Mouse (Mus musculus) kidney, embryonic 16.5 days (tissue): ENCODE measurements around the gene Supt3. TPM values are rescaled to one million over a fixed set of nuclear protein-coding genes. Genes with fewer than 3 reads are reported as not detected.
A peak's percentile ranks its signal among the peaks of the same experiment; 100 is the strongest.

Source experiments
- ATAC-seq: fragments of 200-750 bp; cut with Nextera tagmentation; 2 replicates; pipeline ENCODE4 v1.8.0; 2017; ENCODE audit warnings: moderate TSS enrichment; ENCODE audit not compliant: low FRiP score, low TSS enrichment
- H3K27ac ChIP-seq: fragments of 300-500 bp; sonication (generic); 2 replicates; pipeline ENCODE4 v1.5.1; 2014; ENCODE audit warnings: low read length
- H3K27me3 ChIP-seq: fragments of 300-500 bp; sonication (generic); 2 replicates; pipeline ENCODE4 v1.6.1; 2014; ENCODE audit warnings: low read length, control low read depth, mixed read lengths; ENCODE audit not compliant: insufficient read depth
- H3K36me3 ChIP-seq: fragments of 300-500 bp; sonication (generic); 2 replicates; pipeline ENCODE4 v1.6.1; 2014; ENCODE audit warnings: low read length, control low read depth, mixed read lengths; ENCODE audit not compliant: insufficient read depth
- H3K4me1 ChIP-seq: fragments of 300-500 bp; sonication (generic); 2 replicates; pipeline ENCODE4 v1.6.1; 2014; ENCODE audit warnings: low read length, control low read depth, mixed read lengths; ENCODE audit not compliant: insufficient read depth
- H3K4me2 ChIP-seq: fragments of 300-500 bp; sonication (generic); replicated peaks from 2 replicates; pipeline ENCODE4 v1.6.1; 2014; ENCODE audit warnings: low read depth, low read length
- H3K4me3 ChIP-seq: fragments of 300-500 bp; sonication (generic); 2 replicates; pipeline ENCODE4 v1.5.1; 2014; ENCODE audit warnings: mild to moderate bottlenecking, low read length
- H3K9ac ChIP-seq: fragments of 300-500 bp; sonication (generic); replicated peaks from 2 replicates; pipeline ENCODE4 v1.6.1; 2014; ENCODE audit warnings: low read length
- H3K9me3 ChIP-seq: fragments of 300-500 bp; sonication (generic); 2 replicates; pipeline ENCODE4 v1.6.1; 2016; ENCODE audit warnings: low read length, control low read depth
- WGBS: fragments of 180-500 bp; shearing (Covaris S2); extraction: QIAGEN DNeasy Blood & Tissue Kit; methylation state at CpG from one replicate; pipeline ENCODE4 v1.1.7; 2014; 5-methylcytosine and 5-hydroxymethylcytosine counted together
- polyA plus RNA-seq: library from polyadenylated mRNA; unstranded; fragments of >200 nt; fragmentation: Nextera tagmentation; extraction: Ambion mirVana; gene quantifications from 2 replicates; pipeline ENCODE4 v1.2.1, GENCODE M21; 2015

Gene Supt3
- polyA plus RNA-seq, 1 experiment from 2014 or later: 20.7 TPM

- no peak overlapping the region for H3K9ac ChIP-seq
- WGBS: 6% methylated on average over 15 of the region's 22 CpGs
- H3K4me3 ChIP-seq: peak overlapping the region; percentile 26
- no peak for ATAC-seq
- peaks cover 32% of the 10 kb centered on the region for H3K4me1 ChIP-seq
- peak overlapping the region; percentile 49 for H3K4me2 ChIP-seq
- no peaks in the 10 kb centered on the region for H3K36me3 ChIP-seq
- no peaks in the 10 kb centered on the region for H3K9me3 ChIP-seq
- no peak overlapping the region for H3K27ac ChIP-seq
- H3K27me3 ChIP-seq: peaks cover 60% of the 10 kb centered on the region
Measured at GRCm38 (mm10) chr17:44738121-44738637, 38.8 kb upstream of the Supt3 start.

DNA sequence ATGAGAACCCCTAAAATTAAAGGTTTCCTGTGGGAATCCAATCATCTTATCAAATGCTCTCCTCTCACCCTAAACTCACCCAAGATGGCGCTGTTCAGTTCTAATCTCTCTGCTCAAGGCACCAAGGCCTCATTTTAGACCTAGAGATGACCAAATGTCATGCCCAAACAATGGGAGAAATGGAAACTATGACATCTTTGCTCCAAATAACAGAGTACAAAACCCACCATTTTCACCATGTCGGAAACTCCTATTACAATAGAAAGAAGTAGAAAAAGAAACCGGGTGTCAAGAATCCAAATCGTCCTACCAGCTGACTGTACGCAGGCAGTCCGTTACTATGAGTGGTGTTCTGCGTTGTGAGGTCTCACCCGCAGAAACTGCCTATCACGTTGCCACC, 34.7 kb upstream of the Supt3 start:
- Histone ChIP-seq H3K27ac (no peak overlapping the region), H3K9me3 (no peaks in the 10 kb centered on the region), H3K4me1 (peaks cover 13% of the 10 kb centered on the region), H3K4me3 (no peak overlapping the region), H3K27me3 (peaks cover 33% of the 10 kb centered on the region), H3K4me2 (no peak overlapping the region), H3K9ac (no peak overlapping the region), H3K36me3 (no peaks in the 10 kb centered on the region)
- ATAC-seq: no peak
- 86% methylated on average over 9 of the region's 9 CpGs for WGBS

GRCm38 (mm10) chr17:44743780-44744179, 33.2 kb upstream of the Supt3 start:
- Histone ChIP-seq H3K4me2 (no peak overlapping the region), H3K36me3 (no peaks in the 10 kb centered on the region), H3K4me3 (no peak overlapping the region), H3K4me1 (no peaks in the 10 kb centered on the region), H3K9me3 (no peaks in the 10 kb centered on the region), H3K9ac (no peak overlapping the region), H3K27me3 (peaks cover 18% of the 10 kb centered on the region), H3K27ac (no peak overlapping the region)
- 60% methylated on average over 3 of the region's 3 CpGs for WGBS
- ATAC-seq: no peak

GRCm38 (mm10) chr17:44745378-44745777, 31.6 kb upstream of the Supt3 start:
- peaks cover 8% of the 10 kb centered on the region; the same call in 1 of the 2 replicates for H3K27me3 ChIP-seq
- no peak overlapping the region for H3K4me2 ChIP-seq
- no peaks in the 10 kb centered on the region for H3K9me3 ChIP-seq
- no peak overlapping the region for H3K4me3 ChIP-seq
- no peaks in the 10 kb centered on the region for H3K4me1 ChIP-seq
- no peak overlapping the region for H3K27ac ChIP-seq
- 89% methylated on average over 8 of the region's 8 CpGs for WGBS
- ATAC-seq: no peak
- H3K9ac ChIP-seq: no peak overlapping the region
- no peaks in the 10 kb centered on the region for H3K36me3 ChIP-seq

- no peak overlapping the region for H3K27ac ChIP-seq
- 84% methylated on average over 11 of the region's 11 CpGs for WGBS
- ATAC-seq: no peak
- no peak overlapping the region for H3K4me2 ChIP-seq
- no peak overlapping the region for H3K4me3 ChIP-seq
- H3K4me1 ChIP-seq: no peaks in the 10 kb centered on the region
- H3K36me3 ChIP-seq: no peaks in the 10 kb centered on the region
- H3K9ac ChIP-seq: no peak overlapping the region
- no peaks in the 10 kb centered on the region for H3K27me3 ChIP-seq
- no peaks in the 10 kb centered on the region for H3K9me3 ChIP-seq
Measured at GRCm38 (mm10) chr17:44766318-44766717, 10.6 kb upstream of the Supt3 start.

- Histone ChIP-seq H3K4me1 (no peaks in the 10 kb centered on the region), H3K4me2 (no peak overlapping the region), H3K9me3 (no peaks in the 10 kb centered on the region), H3K27me3 (no peaks in the 10 kb centered on the region), H3K4me3 (no peak overlapping the region), H3K36me3 (no peaks in the 10 kb centered on the region), H3K9ac (no peak overlapping the region), H3K27ac (no peak overlapping the region)
- ATAC-seq: no peak
- 81% methylated on average over 2 of the region's 2 CpGs for WGBS
Measured at GRCm38 (mm10) chr17:44766975-44767374, 10.0 kb upstream of the Supt3 start.

DNA sequence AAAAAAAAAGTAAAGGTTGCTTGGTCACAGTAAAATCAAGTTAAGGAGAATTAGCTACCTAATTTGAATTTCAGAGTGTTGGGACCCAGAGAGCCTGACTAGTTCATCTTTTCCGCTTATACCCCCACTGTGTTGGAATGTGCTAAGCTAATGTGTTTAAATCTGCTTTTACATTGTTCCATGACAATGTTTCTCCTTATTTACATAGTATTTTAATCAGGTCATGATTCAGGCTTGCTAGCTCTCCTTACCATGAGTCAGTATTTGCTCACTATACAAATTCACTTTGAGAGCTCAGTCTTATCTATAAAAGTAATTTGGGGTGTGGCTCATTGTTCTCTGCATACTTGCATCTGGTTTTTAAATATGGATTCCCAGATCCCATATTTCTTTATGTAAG, 9.6 kb upstream of the Supt3 start:
- no peaks in the 10 kb centered on the region for H3K36me3 ChIP-seq
- H3K9me3 ChIP-seq: no peaks in the 10 kb centered on the region
- no peak for ATAC-seq
- H3K27me3 ChIP-seq: no peaks in the 10 kb centered on the region
- H3K4me3 ChIP-seq: no peak overlapping the region
- H3K9ac ChIP-seq: no peak overlapping the region
- H3K4me1 ChIP-seq: no peaks in the 10 kb centered on the region
- WGBS: 93% methylated on average over 1 of the region's 1 CpGs
- H3K27ac ChIP-seq: no peak overlapping the region
- no peak overlapping the region for H3K4me2 ChIP-seq

DNA sequence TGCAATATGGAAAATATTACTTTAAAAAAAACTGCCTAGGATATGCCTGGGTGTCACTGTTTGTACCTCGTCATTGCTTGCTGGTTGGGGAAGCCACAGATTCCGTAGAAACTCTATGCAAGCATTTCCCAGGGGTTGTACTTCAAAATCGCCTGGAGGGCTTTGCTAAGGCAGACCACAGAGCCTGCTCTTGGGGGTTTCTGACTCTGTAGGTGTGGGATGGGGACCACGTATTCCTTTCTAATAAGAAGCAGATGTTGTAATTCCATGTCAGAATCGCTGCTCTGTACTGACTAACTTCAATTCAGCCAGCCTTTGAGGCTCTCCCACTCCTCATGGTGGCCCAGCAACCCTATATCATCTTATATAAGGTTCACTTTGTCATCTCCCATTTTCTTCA, 8.4 kb upstream of the Supt3 start:
- H3K9ac ChIP-seq: no peak overlapping the region
- H3K4me1 ChIP-seq: no peaks in the 10 kb centered on the region
- no peaks in the 10 kb centered on the region for H3K36me3 ChIP-seq
- no peak overlapping the region for H3K4me3 ChIP-seq
- no peak for ATAC-seq
- H3K4me2 ChIP-seq: no peak overlapping the region
- H3K9me3 ChIP-seq: no peaks in the 10 kb centered on the region
- no peaks in the 10 kb centered on the region for H3K27me3 ChIP-seq
- WGBS: 69% methylated on average over 5 of the region's 5 CpGs
- H3K27ac ChIP-seq: no peak overlapping the region

GRCm38 (mm10) chr17:44770871-44771270, 6.1 kb upstream of the Supt3 start:
- Histone ChIP-seq H3K4me2 (no peak overlapping the region), H3K36me3 (no peaks in the 10 kb centered on the region), H3K4me3 (no peak overlapping the region), H3K27me3 (no peaks in the 10 kb centered on the region), H3K9ac (no peak overlapping the region), H3K9me3 (no peaks in the 10 kb centered on the region), H3K4me1 (no peaks in the 10 kb centered on the region), H3K27ac (no peak overlapping the region)
- no peak for ATAC-seq
- WGBS: 90% methylated on average over 2 of the region's 2 CpGs

- H3K4me2 ChIP-seq: no peak overlapping the region
- 93% methylated on average over 2 of the region's 2 CpGs for WGBS
- no peak for ATAC-seq
Measured at GRCm38 (mm10) chr17:44772576-44772975, 4.4 kb upstream of the Supt3 start.

More at GRCm38 (mm10) chr17:44772576-44772975, 4.4 kb upstream of the Supt3 start:
- H3K9me3 ChIP-seq: no peaks in the 10 kb centered on the region
- no peak overlapping the region for H3K27ac ChIP-seq
- H3K4me3 ChIP-seq: no peak overlapping the region
- no peak overlapping the region for H3K9ac ChIP-seq
- no peaks in the 10 kb centered on the region for H3K27me3 ChIP-seq
- no peaks in the 10 kb centered on the region for H3K36me3 ChIP-seq
- H3K4me1 ChIP-seq: no peaks in the 10 kb centered on the region
